Mouse (Mus musculus): ENCODE results near the gene Defb20.

The Defb20 gene

GRCm38 (mm10) chr2:152443281-152443680 is 33.6 kb upstream of the Defb20 start:
- H3K4me3 ChIP-seq (replicated peaks; ENCODE audit: low read length): no peak overlapping the region
- no peaks in the 10 kb centered on the region for H3K36me3 ChIP-seq (ENCODE audit: insufficient read depth, low read length)
- TF ChIP-seq POU5F1 (IDR thresholded peaks at IDR 0.05; ENCODE audit: borderline replicate concordance, low read length) (no peak), CTCF (conservative IDR thresholded peaks at IDR 0.05; ENCODE audit: low read length) (no peak), NANOG (IDR thresholded peaks at IDR 0.05; ENCODE audit: borderline replicate concordance, low read length) (no peak)
- H3K9me3 ChIP-seq (ENCODE audit: low read length): peaks cover 4% of the 10 kb centered on the region; the same call in 1 of the 2 replicates
- peaks cover under 1% of the 10 kb centered on the region; the same call in 1 of the 2 replicates for H3K4me1 ChIP-seq (replicated peaks; ENCODE audit: low read depth, low read length)
- H3K27me3 ChIP-seq (ENCODE audit: insufficient read depth, low read length): peaks cover 31% of the 10 kb centered on the region

GRCm38 (mm10) chr2:152446642-152447041 is 30.2 kb upstream of the Defb20 start:
- Histone ChIP-seq H3K4me3 (replicated peaks; ENCODE audit: low read length) (no peak overlapping the region), H3K9me3 (ENCODE audit: low read length) (no peaks in the 10 kb centered on the region), H3K36me3 (ENCODE audit: insufficient read depth, low read length) (no peaks in the 10 kb centered on the region), H3K27me3 (ENCODE audit: insufficient read depth, low read length) (peaks cover 22% of the 10 kb centered on the region), H3K4me1 (replicated peaks; ENCODE audit: low read depth, low read length) (peaks cover 10% of the 10 kb centered on the region)
- TF ChIP-seq NANOG (IDR thresholded peaks at IDR 0.05; ENCODE audit: borderline replicate concordance, low read length) (no peak), CTCF (conservative IDR thresholded peaks at IDR 0.05; ENCODE audit: low read length) (no peak), POU5F1 (IDR thresholded peaks at IDR 0.05; ENCODE audit: borderline replicate concordance, low read length) (no peak)

- no peak overlapping the region for H3K4me3 ChIP-seq (replicated peaks; ENCODE audit: low read length)
- TF ChIP-seq CTCF (conservative IDR thresholded peaks at IDR 0.05; ENCODE audit: low read length) (no peak), NANOG (IDR thresholded peaks at IDR 0.05; ENCODE audit: borderline replicate concordance, low read length) (no peak), POU5F1 (IDR thresholded peaks at IDR 0.05; ENCODE audit: borderline replicate concordance, low read length) (no peak)
- H3K9me3 ChIP-seq (ENCODE audit: low read length): no peaks in the 10 kb centered on the region
- H3K27me3 ChIP-seq (ENCODE audit: insufficient read depth, low read length): peaks cover 26% of the 10 kb centered on the region
- no peaks in the 10 kb centered on the region for H3K36me3 ChIP-seq (ENCODE audit: insufficient read depth, low read length)
- H3K4me1 ChIP-seq (replicated peaks; ENCODE audit: low read depth, low read length): peaks cover 10% of the 10 kb centered on the region
Measured at GRCm38 (mm10) chr2:152447461-152447860, 29.4 kb upstream of the Defb20 start.

- Histone ChIP-seq H3K4me1 (replicated peaks; ENCODE audit: low read depth, low read length) (peaks cover 10% of the 10 kb centered on the region), H3K4me3 (replicated peaks; ENCODE audit: low read length) (no peak overlapping the region), H3K9me3 (ENCODE audit: low read length) (no peaks in the 10 kb centered on the region), H3K36me3 (ENCODE audit: insufficient read depth, low read length) (no peaks in the 10 kb centered on the region), H3K27me3 (ENCODE audit: insufficient read depth, low read length) (peaks cover 18% of the 10 kb centered on the region)
- no peak for TF ChIP-seq NANOG (IDR thresholded peaks at IDR 0.05; ENCODE audit: borderline replicate concordance, low read length)
- no peak for TF ChIP-seq POU5F1 (IDR thresholded peaks at IDR 0.05; ENCODE audit: borderline replicate concordance, low read length)
- TF ChIP-seq CTCF (conservative IDR thresholded peaks at IDR 0.05; ENCODE audit: low read length): peak; percentile 66
Measured at GRCm38 (mm10) chr2:152450241-152450640, 26.6 kb upstream of the Defb20 start.

- no peaks in the 10 kb centered on the region for H3K9me3 ChIP-seq (ENCODE audit: low read length)
- H3K4me1 ChIP-seq (replicated peaks; ENCODE audit: low read depth, low read length): peaks cover 10% of the 10 kb centered on the region
- no peak for TF ChIP-seq CTCF (conservative IDR thresholded peaks at IDR 0.05; ENCODE audit: low read length)
- no peak for TF ChIP-seq NANOG (IDR thresholded peaks at IDR 0.05; ENCODE audit: borderline replicate concordance, low read length)
- TF ChIP-seq POU5F1 (IDR thresholded peaks at IDR 0.05; ENCODE audit: borderline replicate concordance, low read length): no peak
- no peaks in the 10 kb centered on the region for H3K36me3 ChIP-seq (ENCODE audit: insufficient read depth, low read length)
- no peak overlapping the region for H3K4me3 ChIP-seq (replicated peaks; ENCODE audit: low read length)
- H3K27me3 ChIP-seq (ENCODE audit: insufficient read depth, low read length): peaks cover 12% of the 10 kb centered on the region; the same call in 1 of the 2 replicates
Measured at GRCm38 (mm10) chr2:152452101-152452781, 24.6 kb upstream of the Defb20 start.

GRCm38 (mm10) chr2:152459241-152459640 is 17.6 kb upstream of the Defb20 start:
- Histone ChIP-seq H3K4me1 (replicated peaks; ENCODE audit: low read depth, low read length) (no peaks in the 10 kb centered on the region), H3K36me3 (ENCODE audit: insufficient read depth, low read length) (no peaks in the 10 kb centered on the region), H3K4me3 (replicated peaks; ENCODE audit: low read length) (no peak overlapping the region), H3K27me3 (ENCODE audit: insufficient read depth, low read length) (peaks cover 23% of the 10 kb centered on the region), H3K9me3 (ENCODE audit: low read length) (no peaks in the 10 kb centered on the region)
- no peak for TF ChIP-seq NANOG (IDR thresholded peaks at IDR 0.05; ENCODE audit: borderline replicate concordance, low read length)
- TF ChIP-seq POU5F1 (IDR thresholded peaks at IDR 0.05; ENCODE audit: borderline replicate concordance, low read length): no peak
- TF ChIP-seq CTCF (conservative IDR thresholded peaks at IDR 0.05; ENCODE audit: low read length): no peak

GRCm38 (mm10) chr2:152464570-152465150 is 12.2 kb upstream of the Defb20 start, which contains the start of gene Defb23:
Defb23 (minus strand) TSS chr2:152464620.
- Histone ChIP-seq H3K4me3 (replicated peaks; ENCODE audit: low read length) (no peak within 1 kb of the TSS), H3K36me3 (ENCODE audit: insufficient read depth, low read length) (no peaks in the 10 kb centered on the region), H3K9me3 (ENCODE audit: low read length) (no peaks in the 10 kb centered on the region), H3K4me1 (replicated peaks; ENCODE audit: low read depth, low read length) (peaks cover 4% of the 10 kb centered on the region; the same call in 1 of the 2 replicates), H3K27me3 (ENCODE audit: insufficient read depth, low read length) (peaks cover 10% of the 10 kb centered on the region)
- TF ChIP-seq CTCF (conservative IDR thresholded peaks at IDR 0.05; ENCODE audit: low read length) (peak; percentile 63), POU5F1 (IDR thresholded peaks at IDR 0.05; ENCODE audit: borderline replicate concordance, low read length) (no peak)

GRCm38 (mm10) chr2:152470973-152471372 is 5.9 kb upstream of the Defb20 start:
- Histone ChIP-seq H3K4me1 (replicated peaks; ENCODE audit: low read depth, low read length) (peaks cover 4% of the 10 kb centered on the region; the same call in 1 of the 2 replicates), H3K4me3 (replicated peaks; ENCODE audit: low read length) (no peak overlapping the region), H3K9me3 (ENCODE audit: low read length) (no peaks in the 10 kb centered on the region), H3K36me3 (ENCODE audit: insufficient read depth, low read length) (no peaks in the 10 kb centered on the region), H3K27me3 (ENCODE audit: insufficient read depth, low read length) (no peaks in the 10 kb centered on the region)
- no peak for TF ChIP-seq NANOG (IDR thresholded peaks at IDR 0.05; ENCODE audit: borderline replicate concordance, low read length)
- TF ChIP-seq CTCF (conservative IDR thresholded peaks at IDR 0.05; ENCODE audit: low read length): peak; percentile 92
